In the genomic region with DNA sequence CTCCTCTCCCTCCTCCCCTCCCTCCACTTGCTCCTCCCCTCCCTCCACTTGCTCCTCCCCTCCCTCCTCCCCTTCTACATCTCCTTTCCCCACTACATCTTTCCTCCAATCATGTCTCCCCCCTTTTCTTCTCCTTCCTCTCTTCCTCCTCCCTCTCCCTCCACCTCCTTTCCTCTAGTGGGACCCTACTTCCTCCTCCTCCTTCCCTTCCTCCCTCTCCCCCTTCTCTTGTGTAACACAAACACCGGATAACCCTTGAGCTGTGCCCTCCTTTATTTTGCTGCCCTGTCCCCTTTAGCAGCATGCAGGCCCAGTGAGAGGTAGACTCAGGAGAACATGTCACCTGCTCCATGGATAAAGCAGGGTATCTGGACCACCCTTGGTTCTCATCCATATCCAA, we compare ENCODE assay signal across 29 mouse cellular contexts.
"Had no signal": no experiment of that assay in that cellular context is flagged by ENCODE, and none has a peak within 500 bp of the region (broad histone marks: within the 10 kb centered on the region; RNA-seq: fewer than 3 reads in every experiment).

No protein-coding gene starts in this region.

- H3K4me3 ChIP-seq: embryonic facial prominence, embryonic 10.5 days; embryonic facial prominence, embryonic 12.5 days; embryonic facial prominence, embryonic 13.5 days; embryonic facial prominence, embryonic 15.5 days; erythroblast, embryonic 14.5 days; forebrain, embryonic 10.5 days; forebrain, embryonic 12.5 days; forebrain, embryonic 13.5 days; forebrain, embryonic 15.5 days; gastrocnemius, adult 2 months; heart, adult 2 months had no signal

- H3K27me3 ChIP-seq: embryonic facial prominence, embryonic 12.5 days; embryonic facial prominence, embryonic 13.5 days; embryonic facial prominence, embryonic 15.5 days; forebrain, embryonic 12.5 days; forebrain, embryonic 15.5 days had no signal

- H3K36me3 ChIP-seq: embryonic facial prominence, embryonic 10.5 days; embryonic facial prominence, embryonic 12.5 days; embryonic facial prominence, embryonic 13.5 days; embryonic facial prominence, embryonic 15.5 days; forebrain, embryonic 10.5 days; forebrain, embryonic 12.5 days; forebrain, embryonic 15.5 days had no signal

- H3K9ac ChIP-seq: embryonic facial prominence, embryonic 12.5 days; embryonic facial prominence, embryonic 13.5 days; embryonic facial prominence, embryonic 15.5 days; forebrain, embryonic 12.5 days; forebrain, embryonic 13.5 days; forebrain, embryonic 15.5 days; forebrain, postnatal 0 days had no signal

- ATAC-seq: forebrain, embryonic 13.5 days; forebrain, embryonic 14.5 days; forebrain, embryonic 15.5 days; forebrain, embryonic 16.5 days; forebrain, postnatal 0 days had no signal

- H3K4me2 ChIP-seq: embryonic facial prominence, embryonic 12.5 days; embryonic facial prominence, embryonic 13.5 days; embryonic facial prominence, embryonic 15.5 days; forebrain, embryonic 12.5 days; forebrain, embryonic 13.5 days; forebrain, embryonic 15.5 days had no signal

- H3K9me3 ChIP-seq: embryonic facial prominence, embryonic 10.5 days; embryonic facial prominence, embryonic 12.5 days; embryonic facial prominence, embryonic 15.5 days; forebrain, embryonic 10.5 days; forebrain, embryonic 12.5 days; forebrain, embryonic 13.5 days; forebrain, embryonic 15.5 days had no signal

- H3K4me1 ChIP-seq: embryonic facial prominence, embryonic 15.5 days; forebrain, embryonic 12.5 days; forebrain, embryonic 13.5 days; forebrain, embryonic 15.5 days had no signal

- H3K27ac ChIP-seq: embryonic facial prominence, embryonic 10.5 days; embryonic facial prominence, embryonic 12.5 days; embryonic facial prominence, embryonic 13.5 days; embryonic facial prominence, embryonic 15.5 days; forebrain, embryonic 10.5 days; forebrain, embryonic 12.5 days; forebrain, embryonic 13.5 days; forebrain, embryonic 15.5 days; gastrocnemius, adult 2 months; heart, adult 2 months had no signal

- DNase-seq: cerebellum, adult 2 months; cerebellum, adult 8-10 months; cerebellum, adult 9-10 months; cerebellum, adult 9-11 months; cerebellum, postnatal 10 days; cerebellum, postnatal 14 days; cerebellum, postnatal 25 days; cerebellum, postnatal 36 days; embryo, embryonic 11 days; forebrain, postnatal 0 days; gastrocnemius, adult 2 months; gastrocnemius, postnatal 10 days; gastrocnemius, postnatal 14 days; gastrocnemius, postnatal 25 days; gastrocnemius, postnatal 36 days; heart, adult 11 months; heart, adult 18-20 months; heart, adult 2 months had no signal
